Mouse (Mus musculus) bone marrow macrophage, adult 2 months (primary cell): ENCODE measurements around the gene Olfr67.
"Not testable (repeated sequence)": the region's sequence is repeated elsewhere in the genome, so short reads cannot be mapped to it uniquely, and the experiment has no call there.

Experiments used
- CTCF ChIP-seq: IDR thresholded peaks from 2 replicates; pipeline ENCODE4 v1.5.1; 2012; ENCODE audit warnings: low read depth, mild to moderate bottlenecking, low read length, moderate library complexity
- POLR2A ChIP-seq: IDR thresholded peaks from 2 replicates; pipeline ENCODE4 v1.6.1; 2012; ENCODE audit warnings: mild to moderate bottlenecking, low read depth, low read length, borderline replicate concordance

GRCm38 (mm10) chr7:103762212-103762611 is 29.4 kb downstream of the Olfr67 start:
- TF ChIP-seq CTCF, POLR2A: not testable (repeated sequence)
